Mouse (Mus musculus) E14TG2a.4 (cell line): Measurements from ENCODE around the gene Cxcr4.
"Not testable (repeated sequence)": the region's sequence is repeated elsewhere in the genome, so short reads cannot be mapped to it uniquely, and the experiment has no call there.

Experiments
- H3K27me3 ChIP-seq: 2 replicates; pipeline ENCODE4 v1.6.1; 2014; ENCODE audit warnings: low read length, control low read depth; ENCODE audit not compliant: insufficient read depth
- H3K36me3 ChIP-seq: 2 replicates; pipeline ENCODE4 v1.6.1; 2014; ENCODE audit warnings: low read length, control low read depth; ENCODE audit not compliant: insufficient read depth
- H3K4me1 ChIP-seq: replicated peaks from 2 replicates; pipeline ENCODE4 v1.6.1; 2014; ENCODE audit warnings: low read depth, low read length, control low read depth
- H3K4me3 ChIP-seq: replicated peaks from 2 replicates; pipeline ENCODE4 v1.5.1; 2014; ENCODE audit warnings: mild to moderate bottlenecking, low read length
- H3K9me3 ChIP-seq: 2 replicates; pipeline ENCODE4 v1.6.1; 2014; ENCODE audit warnings: low read length, control low read depth
- CTCF ChIP-seq: conservative IDR thresholded peaks from 2 replicates; pipeline ENCODE4 v1.5.1; 2014; ENCODE audit warnings: low read length
- NANOG ChIP-seq: IDR thresholded peaks from 2 replicates; pipeline ENCODE4 v1.6.1; 2014; ENCODE audit warnings: borderline replicate concordance, low read length, mixed read lengths
- POU5F1 ChIP-seq: IDR thresholded peaks from 2 replicates; pipeline ENCODE4 v1.6.1; 2014; ENCODE audit warnings: low read length, borderline replicate concordance

Cxcr4 gene

DNA sequence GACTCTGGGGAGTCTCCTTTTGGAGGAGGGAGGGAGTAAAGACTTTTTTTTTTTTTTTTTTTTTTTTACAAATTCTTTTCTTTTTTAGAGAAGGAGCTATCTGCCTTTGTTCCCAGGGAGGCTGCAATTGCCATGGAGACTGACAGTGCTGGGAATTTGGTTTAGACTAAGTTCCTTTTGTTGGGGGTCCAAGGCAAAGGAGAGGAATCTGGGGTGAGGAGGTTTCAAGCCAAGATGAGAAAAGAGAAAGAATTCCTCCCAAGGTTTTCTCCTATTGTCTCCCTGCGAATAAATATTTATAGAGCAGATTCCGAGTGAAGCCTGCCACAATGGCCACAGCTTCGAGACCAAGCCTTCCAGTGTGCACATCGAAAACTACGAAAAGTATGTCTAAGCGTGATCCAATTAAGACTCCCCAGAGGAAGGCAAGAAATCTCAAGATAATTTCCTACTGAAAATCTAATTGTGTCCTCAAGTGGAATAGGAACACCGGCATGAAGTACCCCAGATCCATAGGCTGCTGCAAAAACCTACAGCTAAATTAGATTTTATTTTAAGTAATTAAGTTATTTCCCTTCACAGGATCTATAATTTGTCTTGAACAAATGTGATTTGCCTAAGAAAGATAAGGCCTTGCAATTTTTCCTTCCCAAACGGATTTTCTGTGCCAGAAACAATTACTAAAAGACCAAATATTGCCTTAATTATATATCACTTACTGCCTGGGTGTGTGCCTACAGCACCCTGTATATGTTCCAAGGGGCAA lies 5.7 kb downstream of the Cxcr4 start:
- peaks cover 26% of the 10 kb centered on the region for H3K27me3 ChIP-seq
- TF ChIP-seq POU5F1 (no peak), NANOG (no peak), CTCF (no peak)
- no peaks in the 10 kb centered on the region for H3K9me3 ChIP-seq
- H3K4me3 ChIP-seq, result no peak overlapping the region
- H3K36me3 ChIP-seq, result peaks cover 6% of the 10 kb centered on the region; the same call in 1 of the 2 replicates
- peaks cover 12% of the 10 kb centered on the region for H3K4me1 ChIP-seq

DNA sequence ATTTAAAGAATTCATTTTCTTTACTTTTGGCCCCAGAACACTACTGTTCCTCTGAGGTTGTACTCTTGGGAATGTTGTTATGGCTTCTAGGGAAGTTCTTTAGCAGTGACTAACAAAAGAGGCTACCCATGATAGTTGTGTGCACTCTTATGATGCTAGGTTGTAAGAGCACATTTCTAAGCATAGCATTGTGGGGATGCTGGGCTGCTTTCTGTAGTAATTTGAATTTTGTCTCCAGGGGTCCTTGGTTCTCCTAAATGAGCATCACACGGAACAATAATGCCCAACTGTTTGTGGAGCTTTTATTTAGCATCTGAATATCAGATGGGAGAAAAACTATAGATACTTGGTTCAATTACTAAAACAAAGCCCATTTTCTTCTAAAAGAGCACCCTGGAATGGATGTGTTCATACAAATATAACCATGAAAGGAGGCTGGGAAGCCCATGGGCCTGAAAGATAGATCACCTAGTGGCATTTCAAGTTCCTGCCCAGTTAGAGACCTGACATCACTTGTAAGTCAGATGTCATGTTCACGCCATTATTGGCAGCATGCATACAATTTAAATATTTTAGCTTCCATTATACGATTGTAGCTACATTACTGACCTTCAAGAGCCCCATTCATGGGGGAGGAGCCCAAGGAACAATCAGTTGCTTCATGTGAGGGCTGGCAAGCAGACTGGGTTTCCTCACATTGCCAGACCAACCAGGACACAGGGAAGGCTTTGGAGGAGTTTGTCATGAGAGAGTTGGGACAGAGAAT lies 6.5 kb downstream of the Cxcr4 start:
- H3K36me3 ChIP-seq, result peaks cover 6% of the 10 kb centered on the region; the same call in 1 of the 2 replicates
- H3K4me1 ChIP-seq, result peaks cover 7% of the 10 kb centered on the region; the same call in 1 of the 2 replicates
- no peak overlapping the region for H3K4me3 ChIP-seq
- H3K27me3 ChIP-seq, result peaks cover 18% of the 10 kb centered on the region
- TF ChIP-seq POU5F1, result no peak
- TF ChIP-seq CTCF, result no peak
- no peak for TF ChIP-seq NANOG
- no peaks in the 10 kb centered on the region for H3K9me3 ChIP-seq

DNA sequence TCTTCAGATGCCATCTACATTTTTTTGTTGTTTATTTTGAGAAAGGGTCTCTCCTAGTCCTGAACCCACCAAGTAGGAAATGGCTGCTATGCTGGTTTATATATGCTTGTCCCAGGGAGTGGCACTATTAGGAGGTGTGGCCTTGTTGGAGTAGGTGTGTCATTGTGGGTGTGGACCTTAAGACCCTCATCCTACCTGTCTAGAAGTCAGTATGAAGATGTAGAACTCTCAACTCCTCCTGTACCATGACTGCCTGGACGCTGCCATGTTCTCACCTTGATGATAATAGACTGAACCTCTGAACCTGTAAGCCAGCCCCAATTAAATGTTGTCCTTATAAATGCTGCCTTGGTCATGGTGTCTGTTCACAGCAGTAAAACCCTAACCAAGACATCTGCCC lies 7.4 kb downstream of the Cxcr4 start:
- not testable (repeated sequence) for H3K36me3 ChIP-seq, H3K4me3 ChIP-seq, H3K9me3 ChIP-seq

DNA sequence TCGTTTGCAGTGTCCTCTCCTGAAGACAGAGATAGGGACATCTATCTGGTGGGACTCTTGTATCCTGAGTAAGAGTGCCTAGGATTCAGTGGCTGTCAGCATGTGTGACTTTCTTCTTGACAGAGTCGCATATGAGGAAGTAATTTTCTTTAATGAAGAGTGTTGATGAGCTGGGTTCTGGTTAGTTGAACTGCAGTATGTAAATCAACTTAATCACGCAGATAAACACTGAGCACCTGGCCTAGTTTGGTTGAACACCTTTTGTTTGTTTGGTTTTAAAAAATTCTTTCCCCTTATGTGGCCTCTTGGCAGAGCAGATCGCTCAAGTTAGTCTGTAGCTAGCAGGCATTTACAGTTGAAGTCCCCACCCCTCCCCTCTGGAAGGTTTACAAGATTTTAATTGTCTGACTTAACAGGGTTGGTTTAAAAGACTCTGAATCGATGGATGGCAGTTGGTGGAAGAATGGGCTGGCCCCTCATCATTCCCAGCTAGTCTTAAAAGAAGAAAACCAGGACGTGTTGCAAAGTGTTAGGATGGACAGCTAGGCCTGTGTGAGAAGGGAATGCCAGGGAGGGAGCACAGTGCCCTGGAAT lies 8.7 kb downstream of the Cxcr4 start:
- H3K4me1 ChIP-seq, result no peaks in the 10 kb centered on the region
- H3K9me3 ChIP-seq, result no peaks in the 10 kb centered on the region
- no peaks in the 10 kb centered on the region for H3K36me3 ChIP-seq
- H3K27me3 ChIP-seq, result no peaks in the 10 kb centered on the region
- TF ChIP-seq POU5F1, result no peak
- no peak for TF ChIP-seq CTCF
- no peak for TF ChIP-seq NANOG
- H3K4me3 ChIP-seq, result no peak overlapping the region

More for the DNA sequence above, 7.4 kb downstream of the Cxcr4 start:
- not testable (repeated sequence) for H3K4me1 ChIP-seq
- H3K27me3 ChIP-seq, result peaks cover 10% of the 10 kb centered on the region

DNA sequence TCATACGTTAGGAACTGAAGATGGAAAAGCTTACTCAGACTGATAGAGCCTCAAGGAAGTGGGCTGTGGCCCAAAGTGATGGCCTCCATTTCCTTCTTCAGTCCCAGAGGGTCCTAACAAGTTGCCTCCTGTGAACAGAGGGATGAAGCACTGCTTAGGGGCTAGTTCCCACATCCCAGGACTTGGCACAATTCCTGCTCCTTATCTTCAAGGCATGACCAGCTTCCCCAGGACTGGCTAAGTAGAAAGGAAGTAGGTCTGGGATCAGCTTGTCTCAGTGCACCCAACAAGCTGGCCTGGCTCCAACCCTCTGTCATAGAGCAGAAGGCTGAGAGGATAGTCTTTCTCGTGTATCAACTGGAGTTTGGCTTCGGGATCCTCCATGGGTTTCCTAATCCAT lies 11.8 kb downstream of the Cxcr4 start:
- TF ChIP-seq POU5F1 (no peak), CTCF (no peak), NANOG (no peak)

DNA sequence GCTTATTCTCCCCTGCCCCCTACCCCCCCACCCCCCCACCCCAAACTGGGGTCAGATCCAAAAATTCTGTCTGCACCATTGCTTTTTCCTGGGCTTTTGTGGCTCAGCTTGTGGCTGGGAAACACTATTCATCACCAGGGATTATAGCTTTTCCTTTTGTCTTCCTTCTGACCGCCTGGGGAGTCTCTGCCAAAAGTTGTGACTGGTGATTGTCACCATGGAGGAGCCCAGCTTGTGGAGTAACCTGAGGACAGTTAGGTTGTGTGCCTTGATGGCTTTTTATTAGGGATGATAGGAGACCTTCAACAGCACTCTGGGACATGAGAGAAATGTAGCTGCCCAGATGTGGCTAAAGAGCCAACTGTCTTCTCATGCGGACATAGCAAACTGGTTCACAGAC lies 13.6 kb downstream of the Cxcr4 start:
- Histone ChIP-seq H3K4me1 (no peaks in the 10 kb centered on the region), H3K4me3 (no peak overlapping the region), H3K9me3 (no peaks in the 10 kb centered on the region), H3K36me3 (no peaks in the 10 kb centered on the region), H3K27me3 (no peaks in the 10 kb centered on the region)
- no peak for TF ChIP-seq POU5F1
- no peak for TF ChIP-seq NANOG
- no peak for TF ChIP-seq CTCF

More for the DNA sequence above, 11.8 kb downstream of the Cxcr4 start:
- Histone ChIP-seq H3K36me3 (no peaks in the 10 kb centered on the region), H3K27me3 (no peaks in the 10 kb centered on the region), H3K4me1 (no peaks in the 10 kb centered on the region), H3K4me3 (no peak overlapping the region), H3K9me3 (no peaks in the 10 kb centered on the region)

DNA sequence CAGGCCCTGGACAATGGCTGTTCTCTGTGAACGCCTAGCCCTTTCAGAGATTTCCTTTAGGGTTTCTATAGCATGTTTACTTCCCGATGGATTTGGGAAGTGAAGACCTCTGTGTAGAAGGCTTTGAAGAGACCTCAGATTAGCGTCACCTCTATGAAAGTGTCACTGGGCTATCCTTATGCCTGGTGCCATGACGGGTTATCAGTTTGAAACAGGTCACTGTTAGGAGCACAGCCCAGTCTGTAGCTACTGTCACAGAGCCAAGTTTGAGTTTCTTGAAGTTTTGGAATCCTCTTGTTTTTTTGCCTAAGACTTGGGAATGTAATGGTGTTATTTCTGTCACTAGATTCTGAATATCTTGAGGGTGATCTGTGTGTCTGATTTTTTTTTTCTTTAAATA lies 17.0 kb downstream of the Cxcr4 start:
- Histone ChIP-seq H3K27me3 (no peaks in the 10 kb centered on the region), H3K4me3 (no peak overlapping the region), H3K4me1 (no peaks in the 10 kb centered on the region), H3K36me3 (no peaks in the 10 kb centered on the region), H3K9me3 (no peaks in the 10 kb centered on the region)
- TF ChIP-seq CTCF (no peak), POU5F1 (no peak), NANOG (no peak)

DNA sequence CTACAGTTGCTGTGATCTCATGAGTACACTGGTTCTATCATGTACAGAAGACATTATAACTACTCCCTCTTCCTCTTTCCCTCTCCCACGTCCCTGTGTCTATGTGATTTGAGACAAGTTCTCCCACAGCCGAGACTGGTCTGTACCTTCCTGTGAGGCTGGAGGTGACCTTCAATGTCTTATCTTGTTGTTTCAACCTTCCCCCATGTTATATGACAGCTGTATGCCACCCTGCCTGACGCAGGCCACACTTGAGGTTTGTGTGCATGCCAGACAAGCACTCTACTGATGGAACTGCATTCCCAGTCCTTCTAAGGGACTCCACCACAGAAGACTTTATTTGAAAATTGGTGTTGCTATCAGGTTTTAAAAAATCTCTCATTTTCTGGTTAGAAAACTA lies 21.1 kb downstream of the Cxcr4 start:
- Histone ChIP-seq H3K4me1 (no peaks in the 10 kb centered on the region), H3K36me3 (no peaks in the 10 kb centered on the region), H3K27me3 (no peaks in the 10 kb centered on the region), H3K4me3 (no peak overlapping the region), H3K9me3 (no peaks in the 10 kb centered on the region)
- TF ChIP-seq NANOG, result no peak
- no peak for TF ChIP-seq CTCF
- no peak for TF ChIP-seq POU5F1
